Mouse (Mus musculus): ENCODE results near the gene Dyrk1a. TPM values are rescaled to one million over a fixed set of nuclear protein-coding genes. Genes with fewer than 3 reads are reported as not detected.

The Dyrk1a gene
- 10.1 TPM for polyA plus RNA-seq (2014; fragmentation: Illumina TruSeq; extraction: RNeasy Lipid Tissue Mini Kit (QIAGEN cat#74804); ENCODE audit: insufficient read depth, low read depth, low replicate concordance)

DNA sequence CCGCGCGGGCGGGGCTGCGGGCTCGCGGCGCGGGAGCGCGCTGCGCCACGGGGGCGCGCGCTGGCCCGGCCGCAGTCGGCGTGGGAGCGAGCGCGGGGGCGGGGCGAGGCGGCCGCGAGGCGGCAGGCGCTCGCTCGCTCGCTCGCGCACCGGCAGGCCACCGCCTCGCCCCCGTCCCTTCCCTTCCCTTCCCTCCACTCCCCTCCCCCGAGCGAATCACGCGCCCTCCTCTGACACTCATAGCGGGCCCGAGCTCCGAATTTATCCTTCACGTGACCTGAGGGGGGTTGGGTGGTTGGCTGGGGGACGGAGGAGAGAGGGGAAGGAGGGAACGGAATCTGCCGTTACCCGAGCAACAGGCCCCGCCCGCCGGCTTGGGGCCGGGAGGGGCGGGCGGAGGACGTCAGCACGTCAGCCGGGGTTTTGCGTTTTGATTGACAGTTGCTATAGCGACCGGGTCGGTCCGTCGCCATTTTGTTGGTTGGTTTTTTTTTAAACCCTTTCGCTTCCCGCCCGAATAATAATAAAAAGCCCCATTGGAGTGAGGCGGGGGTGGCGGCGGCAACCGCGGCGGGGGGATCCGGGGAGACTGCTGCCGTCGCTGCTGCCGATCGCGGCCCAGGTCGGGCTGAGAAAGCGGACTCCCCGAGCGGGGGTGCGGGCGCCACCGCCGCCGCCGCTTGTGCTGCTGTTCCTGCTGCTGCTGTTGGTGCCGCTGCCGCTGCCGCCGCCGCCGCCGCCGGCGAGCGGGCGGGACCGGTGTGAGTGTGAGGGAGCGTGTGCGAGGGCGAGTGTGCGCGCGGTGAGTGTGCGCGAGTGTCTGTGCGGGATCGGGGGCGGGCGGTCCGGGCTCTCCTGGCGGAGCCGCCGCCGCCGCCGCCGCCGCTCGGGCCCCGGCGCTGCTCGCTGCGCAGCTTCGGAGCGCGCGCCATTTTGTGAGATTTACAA is at the start of gene Dyrk1a:
Gene Dyrk1a (plus strand): TSS at position 782 of the 948 bp plus-strand sequence.

DNA sequence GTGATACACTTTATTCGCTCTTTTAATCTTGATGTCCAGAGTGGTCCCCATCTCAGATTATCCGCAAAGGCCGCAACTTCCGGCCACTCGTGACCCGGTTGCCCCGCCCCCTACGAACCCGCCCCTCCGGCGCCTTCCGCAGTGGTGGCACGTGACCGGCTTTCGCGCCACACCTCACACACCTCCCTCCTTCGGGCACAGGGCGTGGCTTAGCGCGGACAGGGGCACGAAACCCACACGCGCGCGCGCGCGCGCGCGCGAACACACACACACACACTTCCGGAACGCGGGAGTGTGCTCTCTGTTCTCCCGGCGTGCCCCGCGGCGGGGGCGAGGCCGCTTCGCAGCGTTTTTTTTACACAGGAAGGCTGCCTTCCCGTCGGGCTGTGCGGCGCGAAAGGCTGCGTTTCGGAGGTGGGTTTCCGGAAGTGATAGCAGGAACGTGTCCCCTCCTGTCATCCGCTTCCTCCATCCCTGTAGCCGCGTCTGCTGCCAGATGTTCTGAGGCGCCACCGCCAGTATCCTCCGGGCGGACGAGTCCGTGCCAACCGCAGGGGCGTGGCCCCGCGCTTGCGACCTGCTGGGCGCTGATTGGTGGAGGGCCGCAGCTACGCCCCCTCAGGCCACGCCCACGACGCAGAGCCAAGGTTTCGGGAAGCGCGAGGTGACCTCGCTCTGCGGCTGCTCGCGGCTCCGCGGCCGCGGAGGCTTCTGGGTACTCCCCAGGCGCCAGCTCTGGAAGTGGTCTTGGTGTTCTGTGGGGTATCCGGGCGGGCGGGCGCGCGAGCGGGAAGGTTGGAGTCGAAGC is 43.3 kb upstream of the Dyrk1a start, which contains the start of gene Vps26c:
Gene Vps26c (minus strand): TSS at position 487 of the 808 bp plus-strand sequence.

Other genes with a start within 250 kb of the Dyrk1a start
- 58.0 TPM for gene Ripply3, start 241.6 kb upstream of the Dyrk1a start, polyA plus RNA-seq (2014; fragmentation: Illumina TruSeq; extraction: RNeasy Lipid Tissue Mini Kit (QIAGEN cat#74804); ENCODE audit: insufficient read depth, low read depth, low replicate concordance)
- 10.2 TPM for gene Ttc3, start 199.4 kb upstream of the Dyrk1a start, polyA plus RNA-seq (2014; fragmentation: Illumina TruSeq; extraction: RNeasy Lipid Tissue Mini Kit (QIAGEN cat#74804); ENCODE audit: insufficient read depth, low read depth, low replicate concordance)
- 91.7 TPM for gene Pigp, start 198.2 kb upstream of the Dyrk1a start, polyA plus RNA-seq (2014; fragmentation: Illumina TruSeq; extraction: RNeasy Lipid Tissue Mini Kit (QIAGEN cat#74804); ENCODE audit: insufficient read depth, low read depth, low replicate concordance)
- gene Vps26c, start 43.2 kb upstream of the Dyrk1a start, polyA plus RNA-seq (2014; fragmentation: Illumina TruSeq; extraction: RNeasy Lipid Tissue Mini Kit (QIAGEN cat#74804); ENCODE audit: insufficient read depth, low read depth, low replicate concordance) = 28.8 TPM